Mouse (Mus musculus) megakaryocyte, embryonic 14.5 days (primary cell): ENCODE results near the gene Ube2e2.
"Not testable (repeated sequence)": the region's sequence is repeated elsewhere in the genome, so short reads cannot be mapped to it uniquely, and the experiment has no call there.

ENCODE experiments used
- FLI1 ChIP-seq: IDR thresholded peaks from 2 replicates; pipeline ENCODE4 v1.6.1; 2012; ENCODE audit warnings: low read length, inconsistent platforms, mixed read lengths
- GATA1 ChIP-seq: IDR thresholded peaks from 3 replicates; pipeline ENCODE4 v1.6.1; 2012; ENCODE audit warnings: mixed read lengths, low read length, inconsistent platforms, borderline replicate concordance

DNA sequence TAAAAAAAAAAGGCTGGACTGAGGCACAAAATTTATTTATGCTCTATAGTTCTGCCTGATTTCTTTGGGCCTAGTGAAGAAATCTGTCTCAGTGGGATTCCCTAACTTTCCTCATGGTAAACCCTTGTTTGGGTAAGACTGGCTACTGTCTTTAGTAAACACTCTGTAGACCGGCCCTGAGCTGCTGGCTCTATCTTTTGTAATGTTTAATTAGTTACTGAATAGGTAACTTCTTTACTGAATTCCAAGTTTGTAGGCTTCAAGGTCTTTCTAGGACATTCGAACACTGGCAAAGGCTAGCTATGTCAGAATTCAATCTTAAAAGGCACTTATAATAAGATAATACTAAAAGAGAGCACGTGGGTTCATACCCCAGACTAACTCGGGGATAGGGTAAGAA lies 355.0 kb downstream of the Ube2e2 start:
- TF ChIP-seq GATA1, FLI1: not testable (repeated sequence)
